Mouse (Mus musculus): ENCODE measurements around the gene Ttc28. TPM values are rescaled to one million over a fixed set of nuclear protein-coding genes. Genes with fewer than 3 reads are reported as not detected.
"Not testable (repeated sequence)": the region's sequence is repeated elsewhere in the genome, so short reads cannot be mapped to it uniquely, and the experiment has no call there.

Ttc28 gene
- polyA plus RNA-seq, 1 experiment, result 14.4 TPM

- H3K4me1 ChIP-seq (ENCODE audit: control insufficient read depth, insufficient read depth, low read length), result no peaks in the 10 kb centered on the region
- TF ChIP-seq POLR2A (IDR thresholded peaks at IDR 0.05; ENCODE audit: borderline replicate concordance, extremely low read depth, low read depth, low read length) (no peak), CTCF (IDR thresholded peaks at IDR 0.05; ENCODE audit: insufficient read depth, low read length) (no peak)
- WGBS, result 41% methylated on average over 10 of the region's 10 CpGs
- no peak overlapping the region for H3K4me3 ChIP-seq (replicated peaks; ENCODE audit: extremely low read depth, low read depth, low read length)
- no peak for DNase-seq
These were observed 368.1 kb downstream of the Ttc28 start for GRCm38 (mm10) chr5:111247571-111248265.

GRCm38 (mm10) chr5:111252147-111252546, 372.5 kb downstream of the Ttc28 start:
- no peak for DNase-seq
- TF ChIP-seq POLR2A (IDR thresholded peaks at IDR 0.05; ENCODE audit: borderline replicate concordance, extremely low read depth, low read depth, low read length), result no peak
- no peak for TF ChIP-seq CTCF (IDR thresholded peaks at IDR 0.05; ENCODE audit: insufficient read depth, low read length)
- H3K4me3 ChIP-seq (replicated peaks; ENCODE audit: extremely low read depth, low read depth, low read length), result no peak overlapping the region
- 92% methylated on average over 3 of the region's 3 CpGs for WGBS
- no peaks in the 10 kb centered on the region for H3K4me1 ChIP-seq (ENCODE audit: control insufficient read depth, insufficient read depth, low read length)

GRCm38 (mm10) chr5:111254362-111254761, 374.8 kb downstream of the Ttc28 start:
- WGBS, result 81% methylated on average over 9 of the region's 9 CpGs

GRCm38 (mm10) chr5:111254781-111255180, 375.2 kb downstream of the Ttc28 start:
- WGBS, result 73% methylated on average over 11 of the region's 11 CpGs
- no peak for DNase-seq
- Histone ChIP-seq H3K4me3 (replicated peaks; ENCODE audit: extremely low read depth, low read depth, low read length) (no peak overlapping the region), H3K4me1 (ENCODE audit: control insufficient read depth, insufficient read depth, low read length) (no peaks in the 10 kb centered on the region)
- no peak for TF ChIP-seq POLR2A (IDR thresholded peaks at IDR 0.05; ENCODE audit: borderline replicate concordance, extremely low read depth, low read depth, low read length)
- no peak for TF ChIP-seq CTCF (IDR thresholded peaks at IDR 0.05; ENCODE audit: insufficient read depth, low read length)

More at GRCm38 (mm10) chr5:111254362-111254761, 374.8 kb downstream of the Ttc28 start:
- no peak for TF ChIP-seq POLR2A (IDR thresholded peaks at IDR 0.05; ENCODE audit: borderline replicate concordance, extremely low read depth, low read depth, low read length)
- TF ChIP-seq CTCF (IDR thresholded peaks at IDR 0.05; ENCODE audit: insufficient read depth, low read length), result no peak
- Histone ChIP-seq H3K4me3 (replicated peaks; ENCODE audit: extremely low read depth, low read depth, low read length) (no peak overlapping the region), H3K4me1 (ENCODE audit: control insufficient read depth, insufficient read depth, low read length) (no peaks in the 10 kb centered on the region)
- no peak for DNase-seq

- no peak for DNase-seq
- Histone ChIP-seq H3K4me3 (replicated peaks; ENCODE audit: extremely low read depth, low read depth, low read length) (no peak overlapping the region), H3K4me1 (ENCODE audit: control insufficient read depth, insufficient read depth, low read length) (no peaks in the 10 kb centered on the region)
- no peak for TF ChIP-seq POLR2A (IDR thresholded peaks at IDR 0.05; ENCODE audit: borderline replicate concordance, extremely low read depth, low read depth, low read length)
- no peak for TF ChIP-seq CTCF (IDR thresholded peaks at IDR 0.05; ENCODE audit: insufficient read depth, low read length)
- WGBS, result 65% methylated on average over 7 of the region's 7 CpGs
These were observed 376.6 kb downstream of the Ttc28 start for GRCm38 (mm10) chr5:111256181-111256580.

GRCm38 (mm10) chr5:111257127-111257526, 377.5 kb downstream of the Ttc28 start:
- no peak overlapping the region for H3K4me3 ChIP-seq (replicated peaks; ENCODE audit: extremely low read depth, low read depth, low read length)
- DNase-seq, result peak; percentile 61
- peaks cover 5% of the 10 kb centered on the region for H3K4me1 ChIP-seq (ENCODE audit: control insufficient read depth, insufficient read depth, low read length)
- 6% methylated on average over 2 of the region's 2 CpGs for WGBS
- TF ChIP-seq POLR2A (IDR thresholded peaks at IDR 0.05; ENCODE audit: borderline replicate concordance, extremely low read depth, low read depth, low read length) (no peak), CTCF (IDR thresholded peaks at IDR 0.05; ENCODE audit: insufficient read depth, low read length) (peak; percentile 89)

- WGBS, result 74% methylated on average over 1 of the region's 1 CpGs
- not testable (repeated sequence) for H3K4me3 ChIP-seq (replicated peaks; ENCODE audit: extremely low read depth, low read depth, low read length)
These were observed 381.6 kb downstream of the Ttc28 start for GRCm38 (mm10) chr5:111261162-111261561.

GRCm38 (mm10) chr5:111261733-111262573, 382.4 kb downstream of the Ttc28 start:
- no peak for DNase-seq
- peaks cover 42% of the 10 kb centered on the region for H3K4me1 ChIP-seq (ENCODE audit: control insufficient read depth, insufficient read depth, low read length)
- 43% methylated on average over 13 of the region's 13 CpGs for WGBS
- TF ChIP-seq CTCF (IDR thresholded peaks at IDR 0.05; ENCODE audit: insufficient read depth, low read length) (no peak), POLR2A (IDR thresholded peaks at IDR 0.05; ENCODE audit: borderline replicate concordance, extremely low read depth, low read depth, low read length) (no peak)
- H3K4me3 ChIP-seq (replicated peaks; ENCODE audit: extremely low read depth, low read depth, low read length), result no peak overlapping the region

More at GRCm38 (mm10) chr5:111261162-111261561, 381.6 kb downstream of the Ttc28 start:
- peaks cover 37% of the 10 kb centered on the region for H3K4me1 ChIP-seq (ENCODE audit: control insufficient read depth, insufficient read depth, low read length)
- not testable (repeated sequence) for DNase-seq

- DNase-seq, result no peak
- peak; percentile 39; the same call in 1 of the 2 replicates for TF ChIP-seq POLR2A (IDR thresholded peaks at IDR 0.05; ENCODE audit: borderline replicate concordance, extremely low read depth, low read depth, low read length)
- no peak for TF ChIP-seq CTCF (IDR thresholded peaks at IDR 0.05; ENCODE audit: insufficient read depth, low read length)
These were observed 383.1 kb downstream of the Ttc28 start for GRCm38 (mm10) chr5:111262574-111263239.

More at GRCm38 (mm10) chr5:111262574-111263239, 383.1 kb downstream of the Ttc28 start:
- peaks cover 46% of the 10 kb centered on the region for H3K4me1 ChIP-seq (ENCODE audit: control insufficient read depth, insufficient read depth, low read length)
- no peak overlapping the region for H3K4me3 ChIP-seq (replicated peaks; ENCODE audit: extremely low read depth, low read depth, low read length)
- WGBS, result 14% methylated on average over 11 of the region's 11 CpGs
